13 mouse cellular contexts compared by ENCODE assay signal in the genomic region with DNA sequence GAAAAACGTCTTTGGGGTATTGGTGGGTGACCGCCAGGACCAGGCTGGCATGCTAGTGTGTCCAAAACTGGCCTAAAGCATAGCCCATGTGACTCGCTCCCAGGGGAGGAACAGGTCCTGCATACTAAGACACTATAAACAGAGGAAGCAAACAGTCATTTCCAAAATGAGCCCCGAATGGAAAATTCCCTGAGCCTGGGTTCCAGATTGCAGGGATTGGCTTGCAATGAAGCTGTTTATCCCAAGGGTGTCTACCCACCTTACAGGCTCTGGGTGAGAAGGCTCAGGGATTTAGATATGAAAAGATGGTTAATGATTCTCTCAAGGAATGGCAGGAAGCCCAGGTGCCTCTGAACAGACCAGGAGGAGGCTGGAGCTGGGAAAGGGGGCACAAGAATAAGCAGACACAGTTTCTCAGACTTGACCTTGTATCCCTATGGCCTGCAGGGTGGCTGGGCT. TPM values are rescaled to one million over a fixed set of nuclear protein-coding genes. Genes with fewer than 3 reads are reported as not detected.
DNase-seq lines count a peak whose midpoint lies in the region; ATAC-seq and TF ChIP-seq lines count a peak whose summit lies in the region.
"Had no signal": no experiment of that assay in that cellular context is flagged by ENCODE, and none has a peak within 500 bp of the region (broad histone marks: within the 10 kb centered on the region; RNA-seq: fewer than 3 reads in every experiment).

No protein-coding gene starts in this region.

- DNase-seq in hindbrain, postnatal 0 days (ENCODE audit: low spot score), result peak; percentile 77
- peak; percentile 14 for DNase-seq in cerebellum, adult 9-11 months
- DNase-seq in left cerebral cortex, postnatal 14 days (ENCODE audit: low spot score in 2 of 2), result peak; percentile 23 to 27
- DNase-seq in gastrocnemius, adult 18-20 months (ENCODE audit: low spot score), result no peak
- DNase-seq in lung, postnatal 0 days (ENCODE audit: low spot score), result no peak
- DNase-seq: adrenal gland, adult 2 months; liver, postnatal 0 days; thymus, postnatal 36 days had no signal

- no peaks in the 10 kb centered on the region for H3K4me1 ChIP-seq in hindbrain, postnatal 0 days (ENCODE audit: insufficient read depth, low read length)
- H3K4me1 ChIP-seq in hindbrain, embryonic 13.5 days (replicated peaks), result peaks cover 28% of the 10 kb centered on the region
- peaks cover 24% of the 10 kb centered on the region for H3K4me1 ChIP-seq in kidney, embryonic 16.5 days (ENCODE audit: insufficient read depth, low read length)
- H3K4me1 ChIP-seq in lung, postnatal 0 days (ENCODE audit: insufficient read depth, low read depth, low read length), result no peaks in the 10 kb centered on the region
- H3K4me1 ChIP-seq: heart, embryonic 10.5 days had no signal

- no peak overlapping the region for H3K4me2 ChIP-seq in hindbrain, postnatal 0 days (ENCODE audit: low read depth, low read length)
- H3K4me2 ChIP-seq in hindbrain, embryonic 13.5 days, result no peak overlapping the region
- no peak overlapping the region; the same call in 1 of the 2 replicates for H3K4me2 ChIP-seq in kidney, embryonic 16.5 days (replicated peaks; ENCODE audit: low read depth, low read length)
- no peak overlapping the region for H3K4me2 ChIP-seq in lung, postnatal 0 days (replicated peaks; ENCODE audit: low read depth, low read length)
- H3K4me2 ChIP-seq: embryonic facial prominence, embryonic 12.5 days had no signal

- TF ChIP-seq EP300 in lung, postnatal 0 days (IDR thresholded peaks at IDR 0.05), result no peak

- no peak overlapping the region for H3K9ac ChIP-seq in hindbrain, postnatal 0 days (replicated peaks; ENCODE audit: low read length)
- no peak overlapping the region for H3K9ac ChIP-seq in hindbrain, embryonic 13.5 days
- H3K9ac ChIP-seq in kidney, embryonic 16.5 days (replicated peaks; ENCODE audit: low read length), result no peak overlapping the region
- no peak overlapping the region for H3K9ac ChIP-seq in lung, postnatal 0 days (replicated peaks; ENCODE audit: low read depth)
- H3K9ac ChIP-seq: embryonic facial prominence, embryonic 12.5 days; liver, postnatal 0 days had no signal

- peak overlapping the region; percentile 73 for H3K27ac ChIP-seq in hindbrain, postnatal 0 days
- H3K27ac ChIP-seq in hindbrain, embryonic 13.5 days, result no peak overlapping the region
- H3K27ac ChIP-seq in kidney, embryonic 16.5 days (ENCODE audit: low read length), result peak overlapping the region; percentile 44
- no peak overlapping the region for H3K27ac ChIP-seq in lung, postnatal 0 days (ENCODE audit: low read length)
- H3K27ac ChIP-seq: embryonic facial prominence, embryonic 12.5 days; heart, embryonic 10.5 days had no signal

- H3K36me3 ChIP-seq in hindbrain, postnatal 0 days (ENCODE audit: insufficient read depth, low read length), result no peaks in the 10 kb centered on the region
- no peaks in the 10 kb centered on the region for H3K36me3 ChIP-seq in hindbrain, embryonic 13.5 days
- no peaks in the 10 kb centered on the region for H3K36me3 ChIP-seq in kidney, embryonic 16.5 days (ENCODE audit: insufficient read depth, low read length)
- H3K36me3 ChIP-seq in lung, postnatal 0 days (ENCODE audit: insufficient read depth, low read length), result no peaks in the 10 kb centered on the region
- H3K36me3 ChIP-seq: embryonic facial prominence, embryonic 12.5 days; heart, embryonic 10.5 days had no signal

- no peak for TF ChIP-seq CTCF in hindbrain, postnatal 0 days (IDR thresholded peaks at IDR 0.05; ENCODE audit: low read depth)
- TF ChIP-seq CTCF in lung, postnatal 0 days (IDR thresholded peaks at IDR 0.05), result no peak

- intact Hi-C loops in left cerebral cortex, postnatal 14 days (cut with DNase I), result no loop called here

- H3K4me3 ChIP-seq in hindbrain, postnatal 0 days (ENCODE audit: low read length), result no peak overlapping the region
- H3K4me3 ChIP-seq in hindbrain, embryonic 13.5 days, result no peak overlapping the region
- H3K4me3 ChIP-seq in kidney, embryonic 16.5 days (ENCODE audit: low read length), result no peak overlapping the region
- H3K4me3 ChIP-seq in lung, postnatal 0 days (ENCODE audit: low read depth, low read length), result no peak overlapping the region
- H3K4me3 ChIP-seq: embryonic facial prominence, embryonic 12.5 days; heart, embryonic 10.5 days had no signal

- no peaks in the 10 kb centered on the region for H3K9me3 ChIP-seq in hindbrain, postnatal 0 days (ENCODE audit: low read length)
- no peaks in the 10 kb centered on the region for H3K9me3 ChIP-seq in hindbrain, embryonic 13.5 days
- no peaks in the 10 kb centered on the region for H3K9me3 ChIP-seq in kidney, embryonic 16.5 days (ENCODE audit: low read length)
- no peaks in the 10 kb centered on the region for H3K9me3 ChIP-seq in lung, postnatal 0 days (ENCODE audit: low read length)
- H3K9me3 ChIP-seq: embryonic facial prominence, embryonic 12.5 days; heart, embryonic 10.5 days had no signal

- H3K27me3 ChIP-seq in hindbrain, postnatal 0 days (ENCODE audit: insufficient read depth, low read length), result no peaks in the 10 kb centered on the region
- no peaks in the 10 kb centered on the region for H3K27me3 ChIP-seq in hindbrain, embryonic 13.5 days
- H3K27me3 ChIP-seq in kidney, embryonic 16.5 days (ENCODE audit: insufficient read depth, low read length), result no peaks in the 10 kb centered on the region
- H3K27me3 ChIP-seq in lung, postnatal 0 days (replicated peaks; ENCODE audit: insufficient read depth, low read length), result no peaks in the 10 kb centered on the region
- H3K27me3 ChIP-seq: embryonic facial prominence, embryonic 12.5 days had no signal

- peak; percentile 86 for ATAC-seq in hindbrain, postnatal 0 days
- ATAC-seq in hindbrain, embryonic 13.5 days (ENCODE audit: low FRiP score), result no peak
- peak; percentile 77 for ATAC-seq in kidney, embryonic 16.5 days (ENCODE audit: low FRiP score, low TSS enrichment)
- no peak for ATAC-seq in erythroid progenitor cell, adult 5-6 weeks (replicated peaks; ENCODE audit: low FRiP score, poor library complexity, severe bottlenecking)
- no peak for ATAC-seq in lung, postnatal 0 days
- ATAC-seq: liver, postnatal 0 days had no signal

- WGBS in hindbrain, postnatal 0 days, result 57% methylated on average over 4 of the region's 4 CpGs
- 52% methylated on average over 4 of the region's 4 CpGs for WGBS in hindbrain, embryonic 13.5 days
- WGBS in kidney, embryonic 16.5 days, result 39% methylated on average over 4 of the region's 4 CpGs
- 53% methylated on average over 4 of the region's 4 CpGs for WGBS in lung, postnatal 0 days

RNA-seq across cellular contexts. Expression of a gene that starts 58.2 kb away (rescaled TPM):
- total RNA-seq in hindbrain, postnatal 0 days (2014; rRNA removed), result 14.2 and 15.2 TPM in 2 replicates
- 8.0 and 9.0 TPM in 2 replicates for polyA plus RNA-seq in hindbrain, postnatal 0 days (2015; fragmentation: Nextera tagmentation; extraction: Ambion mirVana)
- 7.8 and 9.4 TPM in 2 replicates for polyA plus RNA-seq in hindbrain, embryonic 13.5 days (2015; fragmentation: Nextera tagmentation; extraction: Ambion mirVana)
- polyA plus RNA-seq in kidney, embryonic 16.5 days (2015; fragmentation: Nextera tagmentation; extraction: Ambion mirVana), result 41.4 and 48.4 TPM in 2 replicates
- total RNA-seq in left cerebral cortex, postnatal 14 days (2021), result 10 to 100 TPM; 19.3 to 21.5 TPM
- 1 to 10 TPM; 5.6 to 6.0 TPM for total RNA-seq in gastrocnemius, adult 18-20 months (2021)
- 0.72 and 8.0 TPM in 2 replicates for total RNA-seq in erythroid progenitor cell, adult 5-6 weeks (2015; ENCODE audit: low replicate concordance)
- total RNA-seq in erythroid progenitor cell, adult 5-6 weeks (2017; ENCODE audit: low replicate concordance), result 0.76 and 1.3 TPM in 2 replicates
- polyA plus RNA-seq in lung, postnatal 0 days (2015; fragmentation: Nextera tagmentation; extraction: Ambion mirVana), result 14.0 and 17.8 TPM in 2 replicates

Comparison
In these comparisons a context has a peak if more than half of its experiments do, and no peak if none do; other contexts are left out.
1. ATAC-seq: peak in hindbrain, postnatal 0 days (single experiment) and kidney, embryonic 16.5 days (single experiment); none in hindbrain, embryonic 13.5 days (single experiment), erythroid progenitor cell, adult 5-6 weeks (single experiment) and lung, postnatal 0 days (single experiment).
2. H3K27ac ChIP-seq: peak in hindbrain, postnatal 0 days (single experiment) and kidney, embryonic 16.5 days (single experiment); none in hindbrain, embryonic 13.5 days (single experiment) and lung, postnatal 0 days (single experiment).
3. DNase-seq: peak in hindbrain, postnatal 0 days (single experiment), cerebellum, adult 9-11 months (single experiment) and left cerebral cortex, postnatal 14 days (2 of 2); none in gastrocnemius, adult 18-20 months (single experiment) and lung, postnatal 0 days (single experiment).